Mouse (Mus musculus): ENCODE measurements around the gene Galk2. TPM values are rescaled to one million over a fixed set of nuclear protein-coding genes. Genes with fewer than 3 reads are reported as not detected.

Galk2 gene
- polyA plus RNA-seq, 1 experiment from 2014 or later: 42.1 TPM

GRCm38 (mm10) chr2:125863799-125864198, 4.9 kb downstream of the Galk2 start:
- no peak for ATAC-seq (ENCODE audit: insufficient read depth, low FRiP score, low read depth)
- 78% methylated on average over 3 of the region's 3 CpGs for WGBS

GRCm38 (mm10) chr2:125864551-125864950, 5.6 kb downstream of the Galk2 start:
- no peak overlapping the region for H3K4me2 ChIP-seq
- H3K9ac ChIP-seq: no peak overlapping the region
- H3K27me3 ChIP-seq (replicated peaks): no peaks in the 10 kb centered on the region
- peak; percentile 42; the same call in 1 of the 2 replicates for ATAC-seq (ENCODE audit: insufficient read depth, low FRiP score, low read depth)
- H3K27ac ChIP-seq: no peak overlapping the region
- H3K4me1 ChIP-seq: no peaks in the 10 kb centered on the region
- H3K36me3 ChIP-seq: no peaks in the 10 kb centered on the region
- 85% methylated on average over 1 of the region's 1 CpGs for WGBS
- H3K4me3 ChIP-seq (replicated peaks): no peak overlapping the region
- no peaks in the 10 kb centered on the region for H3K9me3 ChIP-seq

More at GRCm38 (mm10) chr2:125863799-125864198, 4.9 kb downstream of the Galk2 start:
- no peak overlapping the region for H3K9ac ChIP-seq
- H3K4me2 ChIP-seq: no peak overlapping the region
- H3K4me1 ChIP-seq: no peaks in the 10 kb centered on the region
- H3K36me3 ChIP-seq: no peaks in the 10 kb centered on the region
- H3K27ac ChIP-seq: no peak overlapping the region
- no peak overlapping the region for H3K4me3 ChIP-seq (replicated peaks)
- H3K27me3 ChIP-seq (replicated peaks): no peaks in the 10 kb centered on the region
- H3K9me3 ChIP-seq: no peaks in the 10 kb centered on the region

DNA sequence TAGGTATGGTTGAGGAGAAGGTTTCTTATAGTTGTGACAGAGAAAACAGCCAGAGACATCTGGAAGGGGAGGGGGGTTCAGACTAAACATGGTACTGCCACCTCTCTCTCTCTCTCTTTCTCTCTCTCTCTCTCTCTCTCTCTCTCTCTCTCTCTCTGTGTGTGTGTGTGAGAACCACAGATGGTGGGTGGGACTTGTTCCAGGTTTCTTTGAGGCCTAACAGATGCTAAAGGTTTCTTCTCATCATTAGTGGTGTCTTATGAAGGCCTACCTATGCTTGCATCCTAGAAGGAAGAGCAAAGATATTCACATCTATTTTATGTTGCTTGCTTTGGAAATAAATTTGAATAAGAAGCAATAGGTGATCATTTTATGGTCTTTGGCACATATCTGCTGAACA, 6.7 kb downstream of the Galk2 start:
- Histone ChIP-seq H3K4me1 (no peaks in the 10 kb centered on the region), H3K27ac (no peak overlapping the region), H3K4me3 (replicated peaks) (peak overlapping the region; percentile 57; the same call in 1 of the 2 replicates), H3K36me3 (no peaks in the 10 kb centered on the region), H3K27me3 (replicated peaks) (no peaks in the 10 kb centered on the region), H3K9ac (no peak overlapping the region), H3K4me2 (peak overlapping the region; percentile 58), H3K9me3 (no peaks in the 10 kb centered on the region)
- ATAC-seq (ENCODE audit: insufficient read depth, low FRiP score, low read depth): no peak

DNA sequence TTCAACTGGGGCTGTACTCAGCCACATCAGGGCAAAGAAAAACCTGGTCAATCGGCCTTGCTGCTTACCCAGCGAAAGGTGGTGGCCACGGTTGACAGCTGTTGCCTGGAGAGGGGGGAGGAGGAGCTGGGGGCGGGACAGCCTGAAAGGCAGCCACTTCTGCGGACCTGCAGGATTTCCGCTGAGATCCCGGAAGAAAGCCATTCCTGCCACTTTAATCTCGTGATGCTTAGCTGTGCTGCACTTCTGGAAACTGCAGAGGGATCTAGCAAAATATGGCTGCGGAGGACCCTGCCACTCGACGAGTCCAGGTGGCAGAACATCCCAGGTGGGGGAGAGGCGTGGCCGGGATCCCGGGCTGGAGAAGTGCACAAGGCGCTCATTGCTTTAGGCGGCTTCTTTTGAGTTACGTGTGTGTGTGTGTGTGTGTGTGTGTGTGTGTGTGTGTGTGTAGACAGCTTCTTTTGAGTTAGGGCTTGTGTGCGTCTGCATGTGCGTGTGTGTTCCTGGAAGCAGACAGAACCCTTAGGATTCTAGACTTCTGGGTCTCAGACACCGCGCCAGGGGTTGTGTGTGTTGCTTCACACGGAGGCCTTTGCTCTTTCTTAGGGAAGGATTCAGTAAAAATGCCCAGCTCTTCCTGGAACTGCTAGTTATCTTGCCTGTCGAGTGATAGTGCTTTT, 7.3 kb downstream of the Galk2 start:
- H3K9me3 ChIP-seq: no peaks in the 10 kb centered on the region
- peak overlapping the region; percentile 25; the same call in 1 of the 2 replicates for H3K9ac ChIP-seq
- WGBS: 2% methylated on average over 23 of the region's 23 CpGs
- peak overlapping the region; percentile 11; the same call in 1 of the 2 replicates for H3K27ac ChIP-seq
- peak; percentile 83 for ATAC-seq (ENCODE audit: insufficient read depth, low FRiP score, low read depth)
- H3K27me3 ChIP-seq (replicated peaks): no peaks in the 10 kb centered on the region
- peak overlapping the region; percentile 58 for H3K4me2 ChIP-seq
- no peaks in the 10 kb centered on the region for H3K36me3 ChIP-seq
- peak overlapping the region; percentile 57 for H3K4me3 ChIP-seq (replicated peaks)
- H3K4me1 ChIP-seq: no peaks in the 10 kb centered on the region

- no peaks in the 10 kb centered on the region for H3K27me3 ChIP-seq (replicated peaks)
- no peak overlapping the region for H3K4me2 ChIP-seq
- H3K27ac ChIP-seq: no peak overlapping the region
- H3K4me1 ChIP-seq: no peaks in the 10 kb centered on the region
- H3K9ac ChIP-seq: no peak overlapping the region
- no peak overlapping the region for H3K4me3 ChIP-seq (replicated peaks)
- ATAC-seq (ENCODE audit: insufficient read depth, low FRiP score, low read depth): no peak
- 82% methylated on average over 3 of the region's 3 CpGs for WGBS
- H3K36me3 ChIP-seq: no peaks in the 10 kb centered on the region
- no peaks in the 10 kb centered on the region for H3K9me3 ChIP-seq
Observed at GRCm38 (mm10) chr2:125868301-125868700, 9.4 kb downstream of the Galk2 start.

DNA sequence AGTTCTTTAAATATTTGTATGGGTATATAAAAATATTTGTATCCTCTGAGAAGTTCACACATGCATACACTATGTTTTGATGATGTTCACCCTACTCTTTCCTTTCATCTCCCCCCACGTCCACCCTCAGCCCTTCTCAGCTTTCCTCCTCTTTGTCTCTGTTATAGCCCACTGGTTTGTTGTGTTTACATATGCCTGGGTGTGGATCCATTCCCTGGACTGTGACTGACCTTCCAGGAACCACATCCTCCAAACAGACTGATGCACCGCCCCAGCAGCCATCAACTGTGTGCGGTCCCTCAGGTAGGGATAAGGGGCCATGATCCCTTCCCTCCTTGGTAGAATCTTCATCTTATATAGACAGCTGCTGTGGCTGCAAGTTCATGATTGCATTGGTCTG, 11.2 kb downstream of the Galk2 start:
- no peak for ATAC-seq (ENCODE audit: insufficient read depth, low FRiP score, low read depth)
- no peak overlapping the region for H3K4me3 ChIP-seq (replicated peaks)
- H3K9ac ChIP-seq: no peak overlapping the region
- H3K36me3 ChIP-seq: no peaks in the 10 kb centered on the region
- no peak overlapping the region for H3K4me2 ChIP-seq
- H3K9me3 ChIP-seq: no peaks in the 10 kb centered on the region
- H3K4me1 ChIP-seq: no peaks in the 10 kb centered on the region
- H3K27ac ChIP-seq: no peak overlapping the region
- no peaks in the 10 kb centered on the region for H3K27me3 ChIP-seq (replicated peaks)
- WGBS: 67% methylated on average over 3 of the region's 3 CpGs

DNA sequence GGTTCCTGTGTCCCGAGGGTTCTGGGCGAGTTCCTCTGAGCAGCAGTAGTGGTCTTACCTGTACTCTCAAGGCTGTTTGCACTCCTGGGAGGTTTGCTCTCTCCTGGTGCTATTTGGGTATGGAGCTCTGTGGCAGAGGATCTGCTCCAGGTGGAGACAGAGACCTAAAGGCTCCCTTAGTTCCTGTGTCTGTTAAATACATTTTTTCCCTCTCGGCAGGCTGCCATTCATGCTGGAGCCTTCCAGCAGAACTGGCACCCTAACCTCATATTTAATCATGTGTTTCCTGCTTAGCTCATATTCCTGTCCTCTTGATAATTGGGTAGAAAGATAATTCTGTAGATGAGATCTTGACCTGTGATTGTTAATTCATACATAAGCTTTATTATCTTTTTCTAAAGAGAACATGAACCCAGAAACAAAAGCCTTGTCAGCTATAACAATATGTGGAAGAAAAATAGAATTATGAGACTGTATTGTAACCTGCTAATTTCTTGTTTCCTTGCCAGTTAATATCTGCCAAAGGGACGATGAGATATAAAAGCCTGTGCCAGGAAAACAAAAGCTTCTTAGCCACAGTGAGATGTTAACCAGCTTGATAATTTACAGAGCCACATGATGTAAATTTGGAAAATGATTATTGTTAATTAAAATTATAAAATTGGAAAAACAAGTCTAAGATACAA, 27.1 kb downstream of the Galk2 start:
- no peak overlapping the region for H3K9ac ChIP-seq
- H3K27me3 ChIP-seq (replicated peaks): no peaks in the 10 kb centered on the region
- H3K27ac ChIP-seq: no peak overlapping the region
- H3K9me3 ChIP-seq: no peaks in the 10 kb centered on the region
- no peak overlapping the region for H3K4me2 ChIP-seq
- H3K36me3 ChIP-seq: no peaks in the 10 kb centered on the region
- no peak for ATAC-seq (ENCODE audit: insufficient read depth, low FRiP score, low read depth)
- no peak overlapping the region for H3K4me3 ChIP-seq (replicated peaks)
- 76% methylated on average over 4 of the region's 4 CpGs for WGBS
- H3K4me1 ChIP-seq: no peaks in the 10 kb centered on the region

- H3K4me2 ChIP-seq: no peak overlapping the region
- 0 out of 2 replicates have a peak, but pooled peaks cover 3% of the 10 kb centered on the region for H3K4me1 ChIP-seq
- WGBS: 41% methylated on average over 6 of the region's 6 CpGs
- H3K36me3 ChIP-seq: no peaks in the 10 kb centered on the region
- no peak for ATAC-seq (ENCODE audit: insufficient read depth, low FRiP score, low read depth)
- no peaks in the 10 kb centered on the region for H3K9me3 ChIP-seq
- H3K9ac ChIP-seq: no peak overlapping the region
- H3K4me3 ChIP-seq (replicated peaks): no peak overlapping the region
- H3K27ac ChIP-seq: no peak overlapping the region
- no peaks in the 10 kb centered on the region for H3K27me3 ChIP-seq (replicated peaks)
Observed at GRCm38 (mm10) chr2:125893096-125893495, 34.2 kb downstream of the Galk2 start.

- WGBS: 61% methylated on average over 4 of the region's 4 CpGs
Observed at GRCm38 (mm10) chr2:125895099-125895498, 36.2 kb downstream of the Galk2 start.

GRCm38 (mm10) chr2:125896355-125896754, 37.4 kb downstream of the Galk2 start:
- no peak overlapping the region for H3K9ac ChIP-seq
- no peak overlapping the region for H3K27ac ChIP-seq
- no peaks in the 10 kb centered on the region for H3K27me3 ChIP-seq (replicated peaks)
- no peak overlapping the region for H3K4me2 ChIP-seq
- no peaks in the 10 kb centered on the region for H3K9me3 ChIP-seq
- H3K4me3 ChIP-seq (replicated peaks): no peak overlapping the region
- 92% methylated on average over 3 of the region's 3 CpGs for WGBS
- ATAC-seq (ENCODE audit: insufficient read depth, low FRiP score, low read depth): no peak
- no peaks in the 10 kb centered on the region for H3K36me3 ChIP-seq
- H3K4me1 ChIP-seq: 0 out of 2 replicates have a peak, but pooled peaks cover 3% of the 10 kb centered on the region

More at GRCm38 (mm10) chr2:125895099-125895498, 36.2 kb downstream of the Galk2 start:
- ATAC-seq (ENCODE audit: insufficient read depth, low FRiP score, low read depth): no peak
- H3K4me3 ChIP-seq (replicated peaks): no peak overlapping the region
- no peak overlapping the region for H3K4me2 ChIP-seq
- no peaks in the 10 kb centered on the region for H3K36me3 ChIP-seq
- H3K9ac ChIP-seq: no peak overlapping the region
- 0 out of 2 replicates have a peak, but pooled peaks cover 3% of the 10 kb centered on the region for H3K4me1 ChIP-seq
- no peaks in the 10 kb centered on the region for H3K27me3 ChIP-seq (replicated peaks)
- no peaks in the 10 kb centered on the region for H3K9me3 ChIP-seq
- no peak overlapping the region for H3K27ac ChIP-seq

DNA sequence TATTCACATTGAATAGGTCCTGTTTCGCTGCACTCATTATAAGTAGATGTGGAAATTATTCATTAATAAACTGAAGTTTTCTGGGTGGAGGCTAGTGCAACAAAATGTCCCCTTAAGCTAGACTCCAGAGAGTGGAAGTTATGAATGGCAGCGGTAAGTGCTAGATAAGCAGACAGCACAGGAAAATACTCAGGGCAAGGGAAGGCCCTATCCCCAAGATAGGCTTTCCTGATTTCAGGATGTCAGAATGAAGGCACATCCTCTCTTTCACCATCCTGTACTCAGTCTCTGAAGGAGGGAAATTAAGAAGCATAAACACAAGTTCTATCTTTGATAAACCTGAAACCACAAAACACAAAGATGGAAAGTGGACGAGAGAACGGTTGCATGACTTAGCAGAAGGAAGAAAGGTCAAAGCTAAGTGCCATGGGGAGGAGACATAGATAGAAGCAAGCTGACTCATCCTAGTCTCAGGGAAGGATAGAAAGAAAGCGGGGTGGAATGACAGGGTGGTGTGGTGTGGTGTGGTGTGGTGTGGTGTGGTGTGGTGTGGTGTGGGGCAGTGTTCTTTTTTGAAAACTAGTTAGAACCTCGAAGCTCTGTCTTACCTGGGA, 42.0 kb downstream of the Galk2 start:
- Histone ChIP-seq H3K27me3 (replicated peaks) (no peaks in the 10 kb centered on the region), H3K36me3 (no peaks in the 10 kb centered on the region), H3K9ac (no peak overlapping the region), H3K27ac (no peak overlapping the region), H3K4me2 (no peak overlapping the region), H3K9me3 (no peaks in the 10 kb centered on the region), H3K4me1 (no peaks in the 10 kb centered on the region), H3K4me3 (replicated peaks) (no peak overlapping the region)
- whole genome bisulfite sequencing: 78% methylated on average over 6 of the region's 6 CpGs
- peak; percentile 91; the same call in 1 of the 2 replicates for ATAC-seq (ENCODE audit: insufficient read depth, low FRiP score, low read depth)

GRCm38 (mm10) chr2:125901426-125901825, 42.5 kb downstream of the Galk2 start:
- H3K4me3 ChIP-seq (replicated peaks): no peak overlapping the region
- no peaks in the 10 kb centered on the region for H3K4me1 ChIP-seq
- H3K4me2 ChIP-seq: no peak overlapping the region
- H3K9me3 ChIP-seq: no peaks in the 10 kb centered on the region
- ATAC-seq (ENCODE audit: insufficient read depth, low FRiP score, low read depth): no peak
- no peak overlapping the region for H3K9ac ChIP-seq
- H3K36me3 ChIP-seq: no peaks in the 10 kb centered on the region
- H3K27ac ChIP-seq: no peak overlapping the region
- H3K27me3 ChIP-seq (replicated peaks): no peaks in the 10 kb centered on the region
- 82% methylated on average over 3 of the region's 3 CpGs for WGBS
